Mouse (Mus musculus) bone marrow macrophage, adult 2 months (primary cell): Measurements from ENCODE around the gene Wasf1. TPM values are rescaled to one million over a fixed set of nuclear protein-coding genes. Genes with fewer than 3 reads are reported as not detected.

Experiments used
- H3K27ac ChIP-seq: 2 replicates; pipeline ENCODE4 v1.5.1; 2012; ENCODE audit warnings: low read depth, low read length; ENCODE audit not compliant: insufficient read depth
- H3K4me1 ChIP-seq: 2 replicates; pipeline ENCODE4 v1.6.1; 2012; ENCODE audit warnings: low read length; ENCODE audit not compliant: control insufficient read depth, insufficient read depth
- H3K4me3 ChIP-seq: 2 replicates; pipeline ENCODE4 v1.5.1; 2012; ENCODE audit warnings: mild to moderate bottlenecking, low read length, moderate library complexity; ENCODE audit not compliant: insufficient read depth
- CTCF ChIP-seq: IDR thresholded peaks from 2 replicates; pipeline ENCODE4 v1.5.1; 2012; ENCODE audit warnings: low read depth, mild to moderate bottlenecking, low read length, moderate library complexity
- POLR2A ChIP-seq: IDR thresholded peaks from 2 replicates; pipeline ENCODE4 v1.6.1; 2012; ENCODE audit warnings: mild to moderate bottlenecking, low read depth, low read length, borderline replicate concordance
- polyA plus RNA-seq: library from polyadenylated mRNA; stranded (reverse); fragments of >200 nt; gene quantifications from 2 replicates; pipeline ENCODE4 v1.2.4, GENCODE M21; 2012; ENCODE audit not compliant: missing spikeins, insufficient read depth, insufficient read length

Gene Wasf1
- polyA plus RNA-seq, 1 experiment, result not detected

- no peak for TF ChIP-seq CTCF
- no peak for TF ChIP-seq POLR2A
- H3K27ac ChIP-seq, result no peak overlapping the region
- no peaks in the 10 kb centered on the region for H3K4me1 ChIP-seq
- H3K4me3 ChIP-seq, result no peak overlapping the region
These were observed 35.6 kb downstream of the Wasf1 start for GRCm38 (mm10) chr10:40918669-40919440.

DNA sequence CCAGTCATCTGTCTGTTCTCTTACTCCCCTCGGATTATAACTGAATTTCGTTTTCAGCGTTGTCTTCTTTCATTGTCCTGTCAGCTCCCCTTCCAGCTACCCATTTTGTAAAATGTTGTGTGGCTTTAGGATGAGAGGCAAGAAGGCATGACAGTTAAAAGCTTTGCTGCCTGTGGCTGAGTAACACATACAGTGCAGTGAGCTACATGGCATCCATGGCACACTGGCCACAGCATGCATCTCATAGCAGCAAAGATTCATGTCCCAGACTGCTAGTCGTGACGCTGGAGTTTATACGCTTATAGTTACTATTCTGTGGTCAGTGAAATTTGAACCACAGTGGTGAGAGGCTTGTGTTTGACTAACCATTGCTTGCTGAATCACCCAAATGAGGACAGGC, 36.2 kb downstream of the Wasf1 start:
- no peaks in the 10 kb centered on the region for H3K4me1 ChIP-seq
- H3K27ac ChIP-seq, result no peak overlapping the region
- H3K4me3 ChIP-seq, result no peak overlapping the region
- TF ChIP-seq CTCF, result no peak
- no peak for TF ChIP-seq POLR2A

DNA sequence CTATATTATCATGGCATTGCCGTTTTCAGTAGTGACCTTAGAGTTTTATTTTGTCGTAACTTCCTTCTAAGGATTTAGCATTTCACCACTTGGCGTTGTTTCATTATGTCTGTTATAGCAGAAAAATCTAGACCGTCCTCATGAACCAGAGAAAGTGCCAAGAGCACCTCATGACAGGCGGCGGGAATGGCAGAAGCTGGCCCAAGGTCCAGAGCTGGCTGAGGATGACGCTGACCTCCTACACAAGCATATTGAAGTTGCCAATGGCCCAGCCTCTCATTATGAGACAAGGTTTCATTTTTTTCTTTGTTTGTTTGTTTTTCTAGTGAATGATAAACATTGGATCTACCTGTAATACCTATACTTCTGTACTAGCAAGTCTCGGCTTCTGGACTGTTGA, 49.7 kb downstream of the Wasf1 start:
- Histone ChIP-seq H3K4me1 (no peaks in the 10 kb centered on the region), H3K27ac (no peak overlapping the region), H3K4me3 (no peak overlapping the region)
- TF ChIP-seq POLR2A (no peak), CTCF (no peak)

DNA sequence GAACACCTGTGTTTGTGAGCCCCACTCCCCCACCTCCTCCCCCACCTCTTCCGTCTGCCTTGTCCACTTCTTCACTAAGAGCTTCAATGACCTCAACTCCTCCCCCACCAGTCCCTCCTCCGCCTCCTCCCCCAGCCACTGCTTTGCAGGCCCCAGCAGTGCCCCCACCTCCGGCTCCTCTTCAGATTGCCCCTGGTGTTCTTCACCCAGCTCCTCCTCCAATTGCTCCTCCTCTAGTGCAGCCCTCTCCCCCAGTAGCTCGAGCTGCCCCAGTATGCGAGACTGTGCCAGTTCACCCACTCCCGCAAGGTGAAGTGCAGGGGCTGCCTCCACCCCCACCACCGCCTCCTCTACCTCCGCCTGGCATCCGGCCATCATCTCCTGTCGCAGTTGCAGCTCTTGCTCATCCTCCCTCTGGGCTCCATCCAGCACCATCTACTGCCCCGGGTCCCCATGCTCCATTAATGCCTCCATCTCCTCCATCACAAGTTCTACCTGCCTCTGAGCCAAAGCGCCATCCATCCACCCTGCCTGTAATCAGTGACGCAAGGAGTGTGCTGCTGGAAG, 53.0 kb downstream of the Wasf1 start:
- H3K27ac ChIP-seq, result no peak overlapping the region
- TF ChIP-seq CTCF (no peak), POLR2A (no peak)

DNA sequence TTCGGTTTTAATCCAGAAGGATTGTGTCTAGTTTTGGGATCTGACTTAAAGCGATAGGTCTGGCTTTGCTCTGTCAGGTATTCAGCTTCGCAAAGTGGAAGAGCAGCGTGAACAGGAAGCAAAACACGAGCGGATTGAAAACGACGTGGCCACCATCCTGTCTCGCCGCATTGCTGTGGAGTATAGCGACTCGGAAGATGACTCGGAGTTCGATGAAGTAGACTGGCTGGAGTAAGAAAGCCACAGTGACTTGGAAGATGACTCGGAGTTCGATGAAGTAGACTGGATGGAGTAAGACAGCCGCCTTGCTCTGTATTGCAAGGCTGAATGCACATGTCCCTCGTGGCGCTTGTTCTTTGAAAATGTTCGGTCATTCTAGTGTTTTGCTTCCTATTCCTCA, 54.3 kb downstream of the Wasf1 start:
- Histone ChIP-seq H3K27ac (no peak overlapping the region), H3K4me3 (no peak overlapping the region), H3K4me1 (no peaks in the 10 kb centered on the region)
- TF ChIP-seq CTCF, result no peak
- TF ChIP-seq POLR2A, result no peak

More for the DNA sequence above, 53.0 kb downstream of the Wasf1 start:
- Histone ChIP-seq H3K4me3 (no peak overlapping the region), H3K4me1 (no peaks in the 10 kb centered on the region)

DNA sequence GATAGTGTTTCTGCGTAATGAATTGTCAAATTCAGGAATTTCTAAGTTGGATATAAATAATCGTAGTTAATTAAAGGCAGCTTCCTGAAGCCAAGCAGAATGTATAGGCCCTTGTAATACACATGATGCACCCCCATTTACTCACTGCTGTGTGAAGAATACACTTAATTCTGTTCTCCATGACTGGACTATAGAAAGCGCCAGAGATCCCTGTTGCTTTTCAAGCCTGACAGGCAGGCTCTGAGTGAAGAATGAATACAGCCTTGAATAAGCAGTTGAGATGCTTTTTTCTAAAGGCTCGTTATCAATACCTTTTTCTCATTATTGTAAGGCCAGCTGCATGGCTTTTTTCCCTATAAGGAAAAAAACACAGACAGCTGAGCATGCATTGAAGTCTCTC, 59.4 kb downstream of the Wasf1 start:
- Histone ChIP-seq H3K27ac (no peak overlapping the region), H3K4me3 (no peak overlapping the region), H3K4me1 (no peaks in the 10 kb centered on the region)
- TF ChIP-seq POLR2A, result no peak
- no peak for TF ChIP-seq CTCF

- no peak overlapping the region for H3K4me3 ChIP-seq
- no peak overlapping the region for H3K27ac ChIP-seq
- TF ChIP-seq CTCF, result no peak
- TF ChIP-seq POLR2A, result no peak
- no peaks in the 10 kb centered on the region for H3K4me1 ChIP-seq
These were observed 66.9 kb downstream of the Wasf1 start for GRCm38 (mm10) chr10:40950176-40950575.

- H3K4me1 ChIP-seq, result no peaks in the 10 kb centered on the region
- no peak overlapping the region for H3K4me3 ChIP-seq
- no peak overlapping the region for H3K27ac ChIP-seq
- TF ChIP-seq CTCF (no peak), POLR2A (no peak)
These were observed 72.9 kb downstream of the Wasf1 start for GRCm38 (mm10) chr10:40956206-40956605.

DNA sequence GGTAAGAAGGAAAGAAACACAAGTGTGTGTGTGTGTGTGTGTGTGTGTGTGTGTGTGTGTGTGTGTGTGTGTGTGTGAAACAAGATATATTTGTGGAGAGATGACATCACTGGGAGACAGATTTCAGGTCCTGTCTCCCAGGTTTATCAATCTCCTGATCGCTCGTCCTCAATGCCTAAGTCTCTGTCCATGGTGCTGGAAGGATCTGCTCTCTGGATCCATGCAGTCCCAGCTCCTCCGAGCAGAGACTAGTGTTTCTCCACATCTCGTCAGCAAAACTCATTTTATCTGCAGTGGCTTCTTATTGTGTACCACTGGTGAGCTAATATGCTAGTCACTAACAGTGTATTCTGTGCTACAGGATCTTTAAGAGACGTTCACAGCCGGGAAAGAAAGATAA, 78.1 kb downstream of the Wasf1 start:
- Histone ChIP-seq H3K4me3 (no peak overlapping the region), H3K27ac (no peak overlapping the region), H3K4me1 (no peaks in the 10 kb centered on the region)
- no peak for TF ChIP-seq POLR2A
- no peak for TF ChIP-seq CTCF

- H3K4me3 ChIP-seq, result no peak overlapping the region
- no peaks in the 10 kb centered on the region for H3K4me1 ChIP-seq
- TF ChIP-seq CTCF (no peak), POLR2A (no peak)
- no peak overlapping the region for H3K27ac ChIP-seq
These were observed 78.7 kb downstream of the Wasf1 start for GRCm38 (mm10) chr10:40962008-40962407.

DNA sequence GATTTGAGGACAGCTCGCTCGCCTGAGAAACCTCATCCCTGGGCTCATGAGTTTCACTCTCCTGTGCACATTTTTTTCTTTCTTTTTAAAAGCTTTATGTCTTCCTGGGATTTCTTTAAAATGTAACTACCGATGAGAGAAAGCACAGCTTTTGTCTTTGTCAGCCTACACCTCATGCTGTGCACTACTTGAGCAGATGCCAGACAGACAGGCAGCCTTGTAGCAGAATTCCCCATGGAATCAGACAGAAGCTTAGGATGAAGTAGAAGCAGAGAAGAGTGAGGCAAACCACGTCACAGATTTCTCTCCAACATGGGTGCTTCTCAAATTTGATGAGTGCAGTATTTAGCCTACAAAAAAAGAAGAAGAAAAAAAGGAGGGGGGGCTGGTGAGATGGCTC, 81.3 kb downstream of the Wasf1 start:
- no peak overlapping the region for H3K4me3 ChIP-seq
- H3K4me1 ChIP-seq, result no peaks in the 10 kb centered on the region
- no peak for TF ChIP-seq POLR2A
- no peak for TF ChIP-seq CTCF
- H3K27ac ChIP-seq, result no peak overlapping the region
